Mouse (Mus musculus) ES-Bruce4 (cell line): ENCODE data around the gene Pcdh17.

Source experiments
- CTCF ChIP-seq: IDR thresholded peaks from one replicate; pipeline ENCODE4 v1.8.1; 2011; ENCODE audit warnings: low read depth, low read length
- EP300 ChIP-seq: IDR thresholded peaks from 2 replicates; pipeline ENCODE4 v1.6.1; 2011; ENCODE audit warnings: low read depth, low read length; ENCODE audit not compliant: insufficient read depth
- POLR2A ChIP-seq: IDR thresholded peaks from one replicate; pipeline ENCODE4 v1.8.1; 2011; ENCODE audit warnings: low read length; ENCODE audit not compliant: insufficient read depth

DNA sequence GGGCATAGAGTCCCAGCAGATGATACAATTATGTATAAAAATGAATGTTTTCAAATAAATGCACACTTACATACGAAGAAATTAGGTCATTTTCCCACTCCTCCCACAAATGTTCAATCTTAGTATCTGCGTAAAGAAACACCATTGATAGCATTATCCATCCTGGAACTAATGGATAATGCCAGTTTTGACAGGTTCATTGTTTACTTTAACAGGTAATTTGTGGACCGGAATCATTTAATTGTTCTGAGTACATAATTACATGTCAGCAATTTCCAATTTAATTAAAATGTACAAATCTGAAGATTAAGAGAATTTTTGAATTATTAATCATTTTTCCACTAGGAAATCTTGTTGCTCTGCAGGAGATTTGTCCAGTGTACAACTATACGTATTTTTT lies 33.5 kb downstream of the Pcdh17 start:
- TF ChIP-seq POLR2A, result no peak
- no peak for TF ChIP-seq CTCF
- TF ChIP-seq EP300, result no peak
